In genomic region chr4:22667733-22668381, GRCm38 (mm10) we compare ENCODE assay signal across 10 mouse cellular contexts.
DNase-seq lines count a peak whose midpoint lies in the region; ATAC-seq and TF ChIP-seq lines count a peak whose summit lies in the region.
"Had no signal": no experiment of that assay in that cellular context is flagged by ENCODE, and none has a peak within 500 bp of the region (broad histone marks: within the 10 kb centered on the region; RNA-seq: fewer than 3 reads in every experiment).

No protein-coding gene starts in this region.

- H3K27me3 ChIP-seq in forebrain, postnatal 0 days (ENCODE audit: insufficient read depth, low read length): no peaks in the 10 kb centered on the region
- no peaks in the 10 kb centered on the region for H3K27me3 ChIP-seq in midbrain, embryonic 13.5 days
- H3K27me3 ChIP-seq in heart, embryonic 12.5 days (replicated peaks): no peaks in the 10 kb centered on the region
- H3K27me3 ChIP-seq: liver, embryonic 13.5 days had no signal

- peak overlapping the region; percentile 8; the same call in 1 of the 2 replicates for H3K4me2 ChIP-seq in forebrain, postnatal 0 days (ENCODE audit: low read depth)
- peak overlapping the region; percentile 38 for H3K4me2 ChIP-seq in midbrain, embryonic 13.5 days (replicated peaks)
- H3K4me2 ChIP-seq in heart, embryonic 12.5 days: no peak overlapping the region
- H3K4me2 ChIP-seq: liver, embryonic 13.5 days had no signal

- intact Hi-C loops in heart, postnatal 10 days (cut with DNase I): no loop called here

- peak; percentile 27; the same call in 1 of the 2 replicates for ATAC-seq in forebrain, postnatal 0 days
- ATAC-seq in midbrain, embryonic 13.5 days: peak; percentile 92
- ATAC-seq in inflammation-experienced regulatory T-cells, adult 6 months: no peak
- no peak for ATAC-seq in heart, embryonic 12.5 days (ENCODE audit: insufficient number of reproducible peaks, low FRiP score)

- DNase-seq in embryo, embryonic 9.5 days (ENCODE audit: extremely low spot score): peak; percentile 60
- DNase-seq in forebrain, postnatal 0 days: no peak
- DNase-seq in heart, postnatal 10 days: no peak
- no peak for DNase-seq in spleen, adult 18-20 months
- DNase-seq: kidney, postnatal 36 days; liver, embryonic 13.5 days had no signal

- H3K9ac ChIP-seq in forebrain, postnatal 0 days: no peak overlapping the region
- peak overlapping the region; percentile 50; the same call in 1 of the 2 replicates for H3K9ac ChIP-seq in midbrain, embryonic 13.5 days (replicated peaks)
- H3K9ac ChIP-seq in heart, embryonic 12.5 days: no peak overlapping the region
- H3K9ac ChIP-seq: liver, embryonic 13.5 days had no signal

- no peak overlapping the region for H3K27ac ChIP-seq in forebrain, postnatal 0 days (ENCODE audit: low read depth, low read length)
- H3K27ac ChIP-seq in midbrain, embryonic 13.5 days: peak overlapping the region; percentile 53; the same call in 1 of the 2 replicates
- H3K27ac ChIP-seq in heart, embryonic 12.5 days (ENCODE audit: poor library complexity, severe bottlenecking): no peak overlapping the region
- H3K27ac ChIP-seq: liver, embryonic 13.5 days; macrophage had no signal

- no peaks in the 10 kb centered on the region for H3K4me1 ChIP-seq in forebrain, postnatal 0 days (ENCODE audit: insufficient read depth)
- H3K4me1 ChIP-seq in midbrain, embryonic 13.5 days (replicated peaks): peaks cover 10% of the 10 kb centered on the region
- no peaks in the 10 kb centered on the region for H3K4me1 ChIP-seq in heart, embryonic 12.5 days (replicated peaks)
- H3K4me1 ChIP-seq: liver, embryonic 13.5 days had no signal

- H3K36me3 ChIP-seq in forebrain, postnatal 0 days (ENCODE audit: insufficient read depth): no peaks in the 10 kb centered on the region
- no peaks in the 10 kb centered on the region for H3K36me3 ChIP-seq in midbrain, embryonic 13.5 days
- H3K36me3 ChIP-seq in heart, embryonic 12.5 days: no peaks in the 10 kb centered on the region
- H3K36me3 ChIP-seq: liver, embryonic 13.5 days had no signal

- 9% methylated on average over 7 of the region's 7 CpGs for WGBS in forebrain, postnatal 0 days
- 3% methylated on average over 7 of the region's 7 CpGs for WGBS in midbrain, embryonic 13.5 days
- 6% methylated on average over 7 of the region's 7 CpGs for WGBS in heart, embryonic 12.5 days

- H3K4me3 ChIP-seq in forebrain, postnatal 0 days (ENCODE audit: low read depth, low read length): no peak overlapping the region
- no peak overlapping the region for H3K4me3 ChIP-seq in midbrain, embryonic 13.5 days (replicated peaks)
- H3K4me3 ChIP-seq in heart, embryonic 12.5 days: no peak overlapping the region
- H3K4me3 ChIP-seq: liver, embryonic 13.5 days had no signal

- no peak for TF ChIP-seq CTCF in forebrain, postnatal 0 days (IDR thresholded peaks at IDR 0.05; ENCODE audit: low read depth)

- no peaks in the 10 kb centered on the region for H3K9me3 ChIP-seq in forebrain, postnatal 0 days (ENCODE audit: low read length)
- no peaks in the 10 kb centered on the region for H3K9me3 ChIP-seq in midbrain, embryonic 13.5 days
- no peaks in the 10 kb centered on the region for H3K9me3 ChIP-seq in heart, embryonic 12.5 days (replicated peaks)
- H3K9me3 ChIP-seq: liver, embryonic 13.5 days had no signal

Comparison
In these comparisons a context has a peak if more than half of its experiments do, and no peak if none do; other contexts are left out.
1. ATAC-seq: peak in forebrain, postnatal 0 days (single experiment) and midbrain, embryonic 13.5 days (single experiment); none in inflammation-experienced regulatory T-cells, adult 6 months (single experiment) and heart, embryonic 12.5 days (single experiment).